Mouse (Mus musculus): ENCODE measurements around the gene Memo1. TPM values are rescaled to one million over a fixed set of nuclear protein-coding genes. Genes with fewer than 3 reads are reported as not detected.

Memo1 gene
- polyA plus RNA-seq, 1 experiment from 2014 or later: 85.9 TPM

GRCm38 (mm10) chr17:74296076-74296823 is 929 bp upstream of the Memo1 start:
- no peak for DNase-seq (ENCODE audit: low spot score, missing footprints)
- H3K27ac ChIP-seq (ENCODE audit: low read depth, low read length): no peak overlapping the region
- 49% methylated on average over 11 of the region's 11 CpGs for WGBS

GRCm38 (mm10) chr17:74294426-74295025 is 795 bp downstream of the Memo1 start:
- H3K9ac ChIP-seq (ENCODE audit: low read length): peak overlapping the region; percentile 85
- ATAC-seq (ENCODE audit: low FRiP score) (peak; percentile 84), DNase-seq (ENCODE audit: low spot score, missing footprints) (peak; percentile 94)
- no peaks in the 10 kb centered on the region for H3K9me3 ChIP-seq (ENCODE audit: control insufficient read depth, low read length)
- peak overlapping the region; percentile 79 for H3K4me2 ChIP-seq
- 0 out of 2 replicates have a peak, but pooled peaks cover 2% of the 10 kb centered on the region for H3K36me3 ChIP-seq (ENCODE audit: control insufficient read depth, insufficient read depth, low read length)
- H3K4me1 ChIP-seq (ENCODE audit: control insufficient read depth, insufficient read depth, low read length): peaks cover 13% of the 10 kb centered on the region
- WGBS: under 1% methylated on average over 74 of the region's 80 CpGs
- peak overlapping the region; percentile 94 for H3K27ac ChIP-seq (ENCODE audit: low read depth, low read length)
- no peaks in the 10 kb centered on the region for H3K27me3 ChIP-seq (ENCODE audit: control insufficient read depth, insufficient read depth, low read length)
- H3K4me3 ChIP-seq (ENCODE audit: low read depth, low read length): peak overlapping the region; percentile 91

More at GRCm38 (mm10) chr17:74296076-74296823, 929 bp upstream of the Memo1 start:
- H3K4me3 ChIP-seq (ENCODE audit: low read depth, low read length): peak overlapping the region; percentile 91
- H3K9ac ChIP-seq (ENCODE audit: low read length): peak overlapping the region; percentile 85
- H3K36me3 ChIP-seq (ENCODE audit: control insufficient read depth, insufficient read depth, low read length): peaks cover 4% of the 10 kb centered on the region; the same call in 1 of the 2 replicates
- peaks cover 9% of the 10 kb centered on the region for H3K4me1 ChIP-seq (ENCODE audit: control insufficient read depth, insufficient read depth, low read length)
- H3K27me3 ChIP-seq (ENCODE audit: control insufficient read depth, insufficient read depth, low read length): no peaks in the 10 kb centered on the region
- no peak for ATAC-seq (ENCODE audit: low FRiP score)
- no peaks in the 10 kb centered on the region for H3K9me3 ChIP-seq (ENCODE audit: control insufficient read depth, low read length)
- H3K4me2 ChIP-seq: peak overlapping the region; percentile 79

- WGBS: 1% methylated on average over 18 of the region's 18 CpGs
- peak overlapping the region; percentile 85 for H3K9ac ChIP-seq (ENCODE audit: low read length)
- 0 out of 2 replicates have a peak, but pooled peaks cover 2% of the 10 kb centered on the region for H3K36me3 ChIP-seq (ENCODE audit: control insufficient read depth, insufficient read depth, low read length)
- ATAC-seq (ENCODE audit: low FRiP score): peak; percentile 1
- no peaks in the 10 kb centered on the region for H3K27me3 ChIP-seq (ENCODE audit: control insufficient read depth, insufficient read depth, low read length)
- H3K9me3 ChIP-seq (ENCODE audit: control insufficient read depth, low read length): no peaks in the 10 kb centered on the region
- DNase-seq (ENCODE audit: low spot score, missing footprints): peak; percentile 97
- H3K27ac ChIP-seq (ENCODE audit: low read depth, low read length): peak overlapping the region; percentile 94
- H3K4me1 ChIP-seq (ENCODE audit: control insufficient read depth, insufficient read depth, low read length): peaks cover 13% of the 10 kb centered on the region
- peak overlapping the region; percentile 79 for H3K4me2 ChIP-seq
- H3K4me3 ChIP-seq (ENCODE audit: low read depth, low read length): peak overlapping the region; percentile 91
These were observed 1.5 kb downstream of the Memo1 start for GRCm38 (mm10) chr17:74293687-74294425.

GRCm38 (mm10) chr17:74291640-74292361 is 3.5 kb downstream of the Memo1 start:
- DNase-seq (ENCODE audit: low spot score, missing footprints) (peak; percentile 49), ATAC-seq (ENCODE audit: low FRiP score) (no peak)
- Histone ChIP-seq H3K27ac (ENCODE audit: low read depth, low read length) (no peak overlapping the region), H3K4me3 (ENCODE audit: low read depth, low read length) (no peak overlapping the region), H3K4me1 (ENCODE audit: control insufficient read depth, insufficient read depth, low read length) (peaks cover 13% of the 10 kb centered on the region), H3K9me3 (ENCODE audit: control insufficient read depth, low read length) (no peaks in the 10 kb centered on the region), H3K9ac (ENCODE audit: low read length) (no peak overlapping the region), H3K36me3 (ENCODE audit: control insufficient read depth, insufficient read depth, low read length) (no peaks in the 10 kb centered on the region), H3K4me2 (no peak overlapping the region), H3K27me3 (ENCODE audit: control insufficient read depth, insufficient read depth, low read length) (no peaks in the 10 kb centered on the region)
- WGBS: 88% methylated on average over 4 of the region's 4 CpGs

GRCm38 (mm10) chr17:74290869-74291268 is 4.5 kb downstream of the Memo1 start:
- DNase-seq (ENCODE audit: low spot score, missing footprints): peak; percentile 74
- no peak overlapping the region for H3K27ac ChIP-seq (ENCODE audit: low read depth, low read length)
- no peaks in the 10 kb centered on the region for H3K27me3 ChIP-seq (ENCODE audit: control insufficient read depth, insufficient read depth, low read length)
- H3K36me3 ChIP-seq (ENCODE audit: control insufficient read depth, insufficient read depth, low read length): no peaks in the 10 kb centered on the region
- H3K9ac ChIP-seq (ENCODE audit: low read length): no peak overlapping the region
- ATAC-seq (ENCODE audit: low FRiP score): no peak
- H3K9me3 ChIP-seq (ENCODE audit: control insufficient read depth, low read length): no peaks in the 10 kb centered on the region
- H3K4me2 ChIP-seq: no peak overlapping the region
- peaks cover 11% of the 10 kb centered on the region for H3K4me1 ChIP-seq (ENCODE audit: control insufficient read depth, insufficient read depth, low read length)
- no peak overlapping the region for H3K4me3 ChIP-seq (ENCODE audit: low read depth, low read length)

GRCm38 (mm10) chr17:74290198-74290597 is 5.1 kb downstream of the Memo1 start:
- peaks cover 11% of the 10 kb centered on the region for H3K4me1 ChIP-seq (ENCODE audit: control insufficient read depth, insufficient read depth, low read length)
- ATAC-seq (ENCODE audit: low FRiP score) (no peak), DNase-seq (ENCODE audit: low spot score, missing footprints) (peak; percentile 69)
- H3K9ac ChIP-seq (ENCODE audit: low read length): no peak overlapping the region
- no peak overlapping the region for H3K4me2 ChIP-seq
- no peaks in the 10 kb centered on the region for H3K27me3 ChIP-seq (ENCODE audit: control insufficient read depth, insufficient read depth, low read length)
- no peaks in the 10 kb centered on the region for H3K9me3 ChIP-seq (ENCODE audit: control insufficient read depth, low read length)
- no peaks in the 10 kb centered on the region for H3K36me3 ChIP-seq (ENCODE audit: control insufficient read depth, insufficient read depth, low read length)
- WGBS: 84% methylated on average over 3 of the region's 3 CpGs
- H3K4me3 ChIP-seq (ENCODE audit: low read depth, low read length): no peak overlapping the region
- H3K27ac ChIP-seq (ENCODE audit: low read depth, low read length): no peak overlapping the region

- Histone ChIP-seq H3K9ac (ENCODE audit: low read length) (no peak overlapping the region), H3K36me3 (ENCODE audit: control insufficient read depth, insufficient read depth, low read length) (no peaks in the 10 kb centered on the region), H3K9me3 (ENCODE audit: control insufficient read depth, low read length) (no peaks in the 10 kb centered on the region), H3K4me2 (no peak overlapping the region), H3K27ac (ENCODE audit: low read depth, low read length) (no peak overlapping the region), H3K4me1 (ENCODE audit: control insufficient read depth, insufficient read depth, low read length) (peaks cover 11% of the 10 kb centered on the region), H3K4me3 (ENCODE audit: low read depth, low read length) (no peak overlapping the region), H3K27me3 (ENCODE audit: control insufficient read depth, insufficient read depth, low read length) (no peaks in the 10 kb centered on the region)
- ATAC-seq (ENCODE audit: low FRiP score) (no peak), DNase-seq (ENCODE audit: low spot score, missing footprints) (no peak)
- WGBS: 86% methylated on average over 2 of the region's 2 CpGs
These were observed 6.7 kb downstream of the Memo1 start for GRCm38 (mm10) chr17:74288626-74289025.

GRCm38 (mm10) chr17:74286140-74286730 is 9.1 kb downstream of the Memo1 start:
- DNase-seq (ENCODE audit: low spot score, missing footprints): peak; percentile 35
- Histone ChIP-seq H3K4me2 (no peak overlapping the region), H3K9me3 (ENCODE audit: control insufficient read depth, low read length) (no peaks in the 10 kb centered on the region), H3K4me3 (ENCODE audit: low read depth, low read length) (no peak overlapping the region), H3K36me3 (ENCODE audit: control insufficient read depth, insufficient read depth, low read length) (no peaks in the 10 kb centered on the region), H3K27me3 (ENCODE audit: control insufficient read depth, insufficient read depth, low read length) (no peaks in the 10 kb centered on the region), H3K4me1 (ENCODE audit: control insufficient read depth, insufficient read depth, low read length) (peaks cover 4% of the 10 kb centered on the region; the same call in 1 of the 2 replicates), H3K27ac (ENCODE audit: low read depth, low read length) (no peak overlapping the region), H3K9ac (ENCODE audit: low read length) (no peak overlapping the region)
- 89% methylated on average over 4 of the region's 4 CpGs for WGBS
- no peak for ATAC-seq (ENCODE audit: low FRiP score)

Measured in midbrain, embryonic 11.5 days (tissue).